In genomic region chr5:145167306-145167661, GRCm38 (mm10) we compare ENCODE assay signal across 8 mouse cellular contexts. TPM values are rescaled to one million over a fixed set of nuclear protein-coding genes. Genes with fewer than 3 reads are reported as not detected.
DNase-seq lines count a peak whose midpoint lies in the region; ATAC-seq and TF ChIP-seq lines count a peak whose summit lies in the region.

No protein-coding gene starts in this region.

- no peaks in the 10 kb centered on the region for H3K9me3 ChIP-seq in heart, embryonic 10.5 days
- H3K9me3 ChIP-seq in G1E (replicated peaks), result no peaks in the 10 kb centered on the region
- H3K9me3 ChIP-seq in heart, embryonic 16.5 days (replicated peaks; ENCODE audit: control insufficient read depth, low read length), result no peaks in the 10 kb centered on the region

- no peak for ATAC-seq in G1E (ENCODE audit: extremely low read depth, insufficient number of reproducible peaks, low FRiP score, poor library complexity, severe bottlenecking)
- ATAC-seq in heart, embryonic 16.5 days (replicated peaks; ENCODE audit: extremely low read depth, insufficient read depth, low FRiP score), result peak; percentile 38

- H3K27me3 ChIP-seq in heart, embryonic 10.5 days (ENCODE audit: insufficient read depth, poor library complexity, severe bottlenecking), result no peaks in the 10 kb centered on the region
- H3K27me3 ChIP-seq in G1E (ENCODE audit: insufficient read depth, low read length), result no peaks in the 10 kb centered on the region
- no peaks in the 10 kb centered on the region for H3K27me3 ChIP-seq in heart, embryonic 16.5 days (ENCODE audit: control insufficient read depth, insufficient read depth, low read length)

- H3K4me3 ChIP-seq in heart, embryonic 10.5 days, result peak overlapping the region; percentile 84
- H3K4me3 ChIP-seq in G1E (ENCODE audit: low read depth, low read length) (peak overlapping the region; percentile 97), macrophage (ENCODE audit: inconsistent target) (peak overlapping the region; percentile 95)
- H3K4me3 ChIP-seq in heart, embryonic 16.5 days (ENCODE audit: low read length), result peak overlapping the region; percentile 85

- DNase-seq in heart, embryonic 10.5 days (ENCODE audit: low spot score), result no peak
- DNase-seq in heart, postnatal 10 days, result no peak
- DNase-seq in G1E (ENCODE audit: low spot score), result peak; percentile 22
- no peak for DNase-seq in ovary, postnatal 10 days (ENCODE audit: low spot score)
- DNase-seq in right cerebral cortex, adult 18-20 months, result no peak
- DNase-seq in retina, embryonic 14.5 days (ENCODE audit: low spot score), result no peak

- intact Hi-C loops in heart, postnatal 10 days (cut with DNase I), result loop anchor here (2.0 kb wide), 2 partner anchors 24 to 52 kb away; partner anchors contain the start of gene Arpc1b

- TF ChIP-seq CTCF in G1E (IDR thresholded peaks at IDR 0.05; ENCODE audit: low read depth, low read length), result no peak

- peak overlapping the region; percentile 78 for H3K4me2 ChIP-seq in heart, embryonic 16.5 days (ENCODE audit: low read depth, low read length)

- peaks cover 30% of the 10 kb centered on the region for H3K4me1 ChIP-seq in heart, embryonic 10.5 days
- H3K4me1 ChIP-seq in G1E (ENCODE audit: insufficient read depth, low read depth, low read length), result peaks cover 44% of the 10 kb centered on the region
- H3K4me1 ChIP-seq in heart, embryonic 16.5 days (ENCODE audit: control insufficient read depth, insufficient read depth, low read length), result peaks cover 18% of the 10 kb centered on the region

- H3K27ac ChIP-seq in heart, embryonic 10.5 days, result peak overlapping the region; percentile 91
- H3K27ac ChIP-seq in heart, embryonic 16.5 days (ENCODE audit: low read length), result peak overlapping the region; percentile 75
- peak overlapping the region; percentile 46 for H3K27ac ChIP-seq in macrophage

- peak overlapping the region; percentile 93 for H3K9ac ChIP-seq in heart, embryonic 16.5 days (ENCODE audit: low read length)

- WGBS in heart, embryonic 10.5 days, result under 1% methylated on average over 28 of the region's 28 CpGs
- under 1% methylated on average over 28 of the region's 28 CpGs for WGBS in heart, embryonic 16.5 days
- WGBS in macrophage (ENCODE audit: missing documents), result 0% methylated on average over 28 of the region's 28 CpGs

- peaks cover 85% of the 10 kb centered on the region for H3K79me2 ChIP-seq in macrophage (ENCODE audit: inconsistent target)

- peaks cover 52% of the 10 kb centered on the region for H3K36me3 ChIP-seq in heart, embryonic 10.5 days
- H3K36me3 ChIP-seq in G1E (replicated peaks), result peaks cover 65% of the 10 kb centered on the region
- peaks cover 10% of the 10 kb centered on the region for H3K36me3 ChIP-seq in heart, embryonic 16.5 days (ENCODE audit: control insufficient read depth, insufficient read depth)
- peaks cover 15% of the 10 kb centered on the region; the same call in 1 of the 2 replicates for H3K36me3 ChIP-seq in macrophage (ENCODE audit: inconsistent target)

RNA-seq across cellular contexts. Expression of gene Cpsf4, which starts 0.3 kb away (rescaled TPM):
- 38.8 and 53.3 TPM in 2 replicates for polyA plus RNA-seq in heart, embryonic 10.5 days (2016; fragmentation: Nextera tagmentation; extraction: Ambion mirVana)
- 10 to 100 TPM; 13.2 to 13.7 TPM for total RNA-seq in heart, postnatal 10 days (2021)
- total RNA-seq in G1E (2014; fragmentation: Nextera tagmentation), result 44.3 and 55.4 TPM in 2 replicates
- 67.6 and 71.2 TPM in 2 replicates for total RNA-seq in G1E (2017)
- polyA plus RNA-seq in G1E (2012), result 89.8 and 90.0 TPM in 2 replicates
- polyA plus RNA-seq in heart, embryonic 16.5 days (2015; fragmentation: Nextera tagmentation; extraction: Ambion mirVana), result 25.9 and 26.5 TPM in 2 replicates
- 10 to 100 TPM; 19.8 to 46.4 (median 32.9) TPM for total RNA-seq in macrophage (2018; cell fraction: chromatin; rRNA removed)
- total RNA-seq in macrophage (2018; cell fraction: cytosol; rRNA removed), result 10 to 100 TPM in 21 of 26 experiments, 1 to 10 TPM in 5; 6.8 to 17.3 (median 13.1) TPM
- 10 to 100 TPM; 13.5 to 45.2 (median 27.0) TPM for total RNA-seq in macrophage (2018; cell fraction: nucleus; rRNA removed)
- polyA plus RNA-seq in macrophage (2018), result 12.2 to 17.6 TPM (median 16.5 TPM) in 3 replicates

RNA-seq across cellular contexts. Expression of gene Ptcd1, which starts 0.4 kb away (rescaled TPM):
- 14.6 and 15.0 TPM in 2 replicates for polyA plus RNA-seq in heart, embryonic 10.5 days (2016; fragmentation: Nextera tagmentation; extraction: Ambion mirVana)
- 10 to 100 TPM; 22.6 to 29.2 TPM for total RNA-seq in heart, postnatal 10 days (2021)
- total RNA-seq in G1E (2014; fragmentation: Nextera tagmentation) (8.2 and 16.4 TPM in 2 replicates), G1E (2017) (10.9 and 12.1 TPM in 2 replicates)
- polyA plus RNA-seq in G1E (2012) (17.1 and 18.4 TPM in 2 replicates), macrophage (2018) (8.9 to 12.6 TPM (median 9.1 TPM) in 3 replicates)
- 16.4 and 17.2 TPM in 2 replicates for polyA plus RNA-seq in heart, embryonic 16.5 days (2015; fragmentation: Nextera tagmentation; extraction: Ambion mirVana)
- total RNA-seq in macrophage (2018; cell fraction: chromatin; rRNA removed), result 10 to 100 TPM in 16 of 26 experiments, 1 to 10 TPM in 10; 2.1 to 28.2 (median 14.7) TPM
- total RNA-seq in macrophage (2018; cell fraction: cytosol; rRNA removed), result 10 to 100 TPM in 16 of 26 experiments, 1 to 10 TPM in 10; 4.5 to 15.7 (median 12.0) TPM
- total RNA-seq in macrophage (2018; cell fraction: nucleus; rRNA removed), result 10 to 100 TPM in 14 of 26 experiments, 1 to 10 TPM in 12; 2.5 to 20.9 (median 10.9) TPM

RNA-seq across cellular contexts. Expression of gene Atp5j2, which starts 24.6 kb away (rescaled TPM):
- polyA plus RNA-seq in heart, embryonic 10.5 days (2016; fragmentation: Nextera tagmentation; extraction: Ambion mirVana), result 717 and 837 TPM in 2 replicates
- 100 to 1,000 TPM; 843 to 872 TPM for total RNA-seq in heart, postnatal 10 days (2021)
- total RNA-seq in G1E (2014; fragmentation: Nextera tagmentation), result 133 and 170 TPM in 2 replicates
- 257 and 304 TPM in 2 replicates for total RNA-seq in G1E (2017)
- 21.5 and 61.1 TPM in 2 replicates for polyA plus RNA-seq in G1E (2012)
- 1,156 and 1,380 TPM in 2 replicates for polyA plus RNA-seq in heart, embryonic 16.5 days (2015; fragmentation: Nextera tagmentation; extraction: Ambion mirVana)
- total RNA-seq in macrophage (2018; cell fraction: chromatin; rRNA removed), result 10 to 100 TPM in 24 of 26 experiments, 1 to 10 TPM in 2; 6.7 to 44.9 (median 20.2) TPM
- 100 to 1,000 TPM; 155 to 212 (median 175) TPM for total RNA-seq in macrophage (2018; cell fraction: cytosol; rRNA removed)
- 10 to 100 TPM; 15.8 to 53.5 (median 31.2) TPM for total RNA-seq in macrophage (2018; cell fraction: nucleus; rRNA removed)
- polyA plus RNA-seq in macrophage (2018), result 102 to 214 TPM (median 189 TPM) in 3 replicates

RNA-seq across cellular contexts. Expression of gene Bud31, which starts 27.1 kb away (rescaled TPM):
- 162 and 200 TPM in 2 replicates for polyA plus RNA-seq in heart, embryonic 10.5 days (2016; fragmentation: Nextera tagmentation; extraction: Ambion mirVana)
- total RNA-seq in heart, postnatal 10 days (2021), result 10 to 100 TPM; 76.8 to 77.1 TPM
- total RNA-seq in G1E (2014; fragmentation: Nextera tagmentation) (116 and 155 TPM in 2 replicates), G1E (2017) (287 and 292 TPM in 2 replicates)
- polyA plus RNA-seq in G1E (2012) (5.7 and 8.7 TPM in 2 replicates), macrophage (2018) (133 to 160 TPM (median 139 TPM) in 3 replicates)
- 118 and 134 TPM in 2 replicates for polyA plus RNA-seq in heart, embryonic 16.5 days (2015; fragmentation: Nextera tagmentation; extraction: Ambion mirVana)
- total RNA-seq in macrophage (2018; cell fraction: chromatin; rRNA removed), result 100 to 1,000 TPM in 17 of 26 experiments, 10 to 100 TPM in 9; 78.4 to 282 (median 114) TPM
- total RNA-seq in macrophage (2018; cell fraction: cytosol; rRNA removed), result 100 to 1,000 TPM; 116 to 165 (median 134) TPM
- 100 to 1,000 TPM in 18 of 26 experiments, 10 to 100 TPM in 8; 82.6 to 220 (median 107) TPM for total RNA-seq in macrophage (2018; cell fraction: nucleus; rRNA removed)

RNA-seq across cellular contexts. Expression of gene Pdap1, which starts 27.2 kb away (rescaled TPM):
- 79.4 and 86.3 TPM in 2 replicates for polyA plus RNA-seq in heart, embryonic 10.5 days (2016; fragmentation: Nextera tagmentation; extraction: Ambion mirVana)
- total RNA-seq in heart, postnatal 10 days (2021), result 10 to 100 TPM; 54.8 to 55.9 TPM
- total RNA-seq in G1E (2014; fragmentation: Nextera tagmentation) (95.0 and 112 TPM in 2 replicates), G1E (2017) (72.7 and 82.5 TPM in 2 replicates)
- polyA plus RNA-seq in G1E (2012) (173 and 217 TPM in 2 replicates), macrophage (2018) (39.1 to 134 TPM (median 69.9 TPM) in 3 replicates)
- polyA plus RNA-seq in heart, embryonic 16.5 days (2015; fragmentation: Nextera tagmentation; extraction: Ambion mirVana), result 46.0 and 49.8 TPM in 2 replicates
- 10 to 100 TPM; 17.8 to 64.3 (median 41.5) TPM for total RNA-seq in macrophage (2018; cell fraction: chromatin; rRNA removed)
- total RNA-seq in macrophage (2018; cell fraction: cytosol; rRNA removed), result 10 to 100 TPM; 26.7 to 39.4 (median 31.9) TPM
- 10 to 100 TPM in 25 of 26 experiments, 1 to 10 TPM in 1; 7.9 to 39.1 (median 20.0) TPM for total RNA-seq in macrophage (2018; cell fraction: nucleus; rRNA removed)
